Mouse (Mus musculus) G1E (cell line): ENCODE data around the gene Gm45713.

ENCODE experiments used
- CTCF ChIP-seq: IDR thresholded peaks from 2 replicates; pipeline ENCODE4 v1.5.1; 2012; ENCODE audit warnings: low read depth, low read length, inconsistent platforms, mixed read lengths
- TAL1 ChIP-seq: conservative IDR thresholded peaks from 2 replicates; pipeline ENCODE4 v1.6.1; 2012; ENCODE audit warnings: low read depth, low read length, inconsistent platforms, mixed read lengths

GRCm38 (mm10) chr7:45169495-45169894, 33.5 kb upstream of the Gm45713 start:
- TF ChIP-seq TAL1 (no peak), CTCF (no peak)
